Mouse (Mus musculus): ENCODE results near the gene Chmp4b.
A peak's percentile ranks its signal among the peaks of the same experiment; 100 is the strongest.

Gene Chmp4b

GRCm38 (mm10) chr2:154723473-154723872 is 72.0 kb downstream of the Chmp4b start:
- no peak for DNase-seq

DNA sequence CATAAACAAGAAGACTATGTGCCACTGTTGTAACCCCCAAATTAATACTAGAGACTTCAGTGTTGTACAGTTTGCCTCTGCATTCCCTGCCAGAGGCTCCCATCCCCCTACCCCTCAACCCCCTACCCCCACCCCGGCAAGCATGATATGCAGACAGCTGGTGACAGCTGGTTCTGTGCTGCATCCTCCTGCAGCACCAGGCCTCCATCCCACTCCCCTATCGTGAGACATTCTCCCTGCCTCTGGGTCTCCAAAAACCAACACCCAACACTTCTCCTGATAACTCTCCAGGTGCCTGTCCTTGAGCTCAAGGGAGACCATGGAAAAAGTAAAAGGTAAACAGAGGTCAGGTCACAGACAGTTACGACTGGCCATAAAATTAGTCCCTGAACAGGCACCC is 78.2 kb downstream of the Chmp4b start:
- DNase-seq: no peak

DNA sequence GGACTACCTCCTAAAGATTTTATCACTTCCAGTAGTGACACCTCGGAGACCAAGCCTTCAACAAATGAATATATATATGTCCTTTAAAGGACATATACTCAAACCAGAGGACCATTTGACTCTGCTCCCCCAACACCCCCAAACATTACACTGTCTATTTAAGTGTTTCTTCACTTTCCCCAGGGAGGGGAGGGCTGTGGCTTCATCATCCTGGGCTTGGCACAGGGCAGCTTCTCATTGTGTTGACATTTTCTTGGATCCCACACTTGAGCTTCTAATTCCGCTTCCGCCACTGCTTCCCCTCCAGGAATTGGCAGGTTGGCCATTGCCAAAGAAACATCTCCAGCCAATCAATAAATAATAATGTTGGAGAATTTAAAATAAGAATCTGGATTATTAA is 79.3 kb downstream of the Chmp4b start:
- no peak for DNase-seq

GRCm38 (mm10) chr2:154731916-154732315 is 80.4 kb downstream of the Chmp4b start:
- DNase-seq: no peak

DNA sequence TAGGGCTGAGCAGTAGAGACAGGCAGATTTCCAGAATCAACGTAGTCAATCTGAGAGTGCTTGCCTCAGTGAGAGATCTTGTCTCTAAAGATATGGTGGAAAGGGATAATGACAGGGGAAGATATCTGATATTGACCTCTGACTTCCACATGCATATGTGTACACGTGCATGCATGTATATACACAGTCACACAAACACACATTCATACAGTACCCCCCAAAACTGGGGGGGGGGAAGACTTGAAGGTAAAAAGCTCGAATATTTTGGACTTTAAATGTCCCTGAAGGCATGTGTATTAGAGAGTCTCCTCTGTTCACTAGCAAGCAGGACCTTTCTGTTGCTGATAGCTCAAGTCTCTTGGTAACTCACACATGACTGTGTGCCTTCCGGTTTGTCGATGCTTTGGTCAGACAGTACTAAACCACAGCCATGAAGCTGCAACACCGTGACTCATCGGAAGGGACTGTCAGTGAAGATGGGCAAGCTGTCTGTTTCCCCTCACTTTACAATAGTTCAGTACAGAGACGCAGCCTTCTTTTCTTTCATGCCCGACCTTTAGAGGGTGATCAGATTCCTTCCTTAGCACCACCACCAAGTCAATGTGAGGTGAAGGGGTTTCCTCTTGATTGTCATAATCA is 81.1 kb downstream of the Chmp4b start:
- no peak for DNase-seq

- no peak for DNase-seq
Measured at GRCm38 (mm10) chr2:154734977-154735376, 83.5 kb downstream of the Chmp4b start.

DNA sequence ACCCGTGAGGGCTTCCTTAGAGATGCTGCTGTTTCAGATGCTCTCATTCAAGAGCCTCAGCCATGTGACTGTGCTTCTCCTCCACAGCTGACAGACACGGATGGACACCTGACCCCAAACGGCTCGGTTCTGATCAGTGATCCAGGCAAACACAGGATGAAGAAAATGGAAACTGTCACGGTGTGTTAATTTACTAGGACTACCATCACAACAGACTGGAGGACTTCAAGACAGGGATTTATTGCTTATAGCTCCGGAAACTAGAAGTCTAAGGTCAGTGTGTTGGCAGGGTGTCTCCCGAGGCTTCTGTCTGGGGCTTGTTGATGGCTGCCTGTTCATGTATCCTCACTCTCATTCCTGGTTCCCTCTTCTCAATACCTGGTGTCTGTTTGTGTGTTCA is 83.9 kb downstream of the Chmp4b start:
- DNase-seq: no peak

GRCm38 (mm10) chr2:154735986-154736385 is 84.5 kb downstream of the Chmp4b start:
- DNase-seq: no peak

- no peak for DNase-seq
Measured at GRCm38 (mm10) chr2:154738621-154739020, 87.1 kb downstream of the Chmp4b start.

GRCm38 (mm10) chr2:154742911-154743819 is 91.7 kb downstream of the Chmp4b start:
- peak; percentile 29 for DNase-seq

DNA sequence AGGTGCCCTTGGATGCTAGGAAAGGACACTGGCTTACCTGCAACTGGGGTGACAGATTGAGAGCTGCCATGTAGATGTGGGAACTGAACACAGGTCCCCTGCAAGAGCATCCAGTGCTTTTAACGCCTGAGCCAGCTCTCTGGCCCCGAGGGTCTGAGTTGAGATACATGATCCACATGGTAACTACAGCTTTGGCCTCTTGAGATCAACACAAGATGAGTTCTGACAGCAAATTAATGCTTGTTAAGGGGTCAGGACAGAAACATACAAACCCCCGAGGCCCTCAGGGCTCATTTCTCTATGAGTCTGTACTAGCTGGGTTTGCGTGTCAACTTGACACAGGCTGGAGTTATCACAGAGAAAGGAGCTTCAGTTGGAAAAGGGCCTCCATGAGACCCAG is 92.4 kb downstream of the Chmp4b start:
- DNase-seq: no peak

Measured in embryo, embryonic 11 days (tissue).